Mouse (Mus musculus) erythroblast, embryonic 14.5 days (primary cell): ENCODE measurements around the gene Olfm1. TPM values are rescaled to one million over a fixed set of nuclear protein-coding genes. Genes with fewer than 3 reads are reported as not detected.

Experiments
- H3K27me3 ChIP-seq: 2 replicates; pipeline ENCODE4 v1.6.1; 2012; ENCODE audit warnings: inconsistent platforms; ENCODE audit not compliant: control insufficient read depth
- H3K36me3 ChIP-seq: 2 replicates; pipeline ENCODE4 v1.6.1; 2012; ENCODE audit warnings: mild to moderate bottlenecking, inconsistent platforms; ENCODE audit not compliant: control insufficient read depth
- H3K4me1 ChIP-seq: 2 replicates; pipeline ENCODE4 v1.6.1; 2012; ENCODE audit warnings: inconsistent platforms; ENCODE audit not compliant: control insufficient read depth
- H3K4me3 ChIP-seq: replicated peaks from 2 replicates; pipeline ENCODE3; 2012; ENCODE audit warnings: moderate library complexity, mild to moderate bottlenecking, inconsistent platforms
- H3K9me3 ChIP-seq: 2 replicates; pipeline ENCODE4 v1.6.1; 2012; ENCODE audit warnings: low read length, inconsistent platforms, mixed read lengths; ENCODE audit not compliant: control insufficient read depth
- GATA1 ChIP-seq: IDR thresholded peaks from 2 replicates; pipeline ENCODE4 v1.6.1; 2012; ENCODE audit warnings: low read length, inconsistent platforms, mixed read lengths
- TAL1 ChIP-seq: IDR thresholded peaks from 3 replicates; pipeline ENCODE4 v1.6.1; 2012; ENCODE audit warnings: low read length, inconsistent platforms, mixed read lengths
- polyA plus RNA-seq: library from polyadenylated mRNA; stranded (reverse); fragments of >175 nt; gene quantifications from 2 replicates; pipeline ENCODE4 v1.2.3, GENCODE M21; 2012

Olfm1 gene
- 0.02 and 0.03 TPM in 2 replicates for polyA plus RNA-seq

- Histone ChIP-seq H3K36me3 (no peaks in the 10 kb centered on the region), H3K27me3 (peaks cover 70% of the 10 kb centered on the region), H3K4me1 (peaks cover 13% of the 10 kb centered on the region), H3K4me3 (peak within 1 kb of the TSS; percentile 7), H3K9me3 (no peaks in the 10 kb centered on the region)
- TF ChIP-seq GATA1 (no peak), TAL1 (no peak)
Measured at GRCm38 (mm10) chr2:28192821-28193689, at the start of gene Olfm1. Olfm1 (plus strand) TSS chr2:28192992.

- Histone ChIP-seq H3K36me3 (no peaks in the 10 kb centered on the region; the same call in 1 of the 2 replicates), H3K4me1 (peaks cover 87% of the 10 kb centered on the region), H3K27me3 (peaks cover 18% of the 10 kb centered on the region), H3K4me3 (no peak overlapping the region), H3K9me3 (peaks cover 4% of the 10 kb centered on the region; the same call in 1 of the 2 replicates)
- no peak for TF ChIP-seq TAL1
- TF ChIP-seq GATA1, result no peak
Measured at GRCm38 (mm10) chr2:28143417-28144045, 49.3 kb upstream of the Olfm1 start.

- peaks cover 13% of the 10 kb centered on the region for H3K27me3 ChIP-seq
- TF ChIP-seq TAL1, result no peak
- no peak for TF ChIP-seq GATA1
- no peak overlapping the region for H3K4me3 ChIP-seq
- H3K36me3 ChIP-seq, result no peaks in the 10 kb centered on the region; the same call in 1 of the 2 replicates
- peaks cover 2% of the 10 kb centered on the region; the same call in 1 of the 2 replicates for H3K9me3 ChIP-seq
- H3K4me1 ChIP-seq, result peaks cover 76% of the 10 kb centered on the region
Measured at GRCm38 (mm10) chr2:28145702-28146101, 47.1 kb upstream of the Olfm1 start.

GRCm38 (mm10) chr2:28146152-28146551 lies 46.6 kb upstream of the Olfm1 start:
- no peak overlapping the region for H3K4me3 ChIP-seq
- no peaks in the 10 kb centered on the region; the same call in 1 of the 2 replicates for H3K36me3 ChIP-seq
- no peaks in the 10 kb centered on the region for H3K9me3 ChIP-seq
- no peak for TF ChIP-seq TAL1
- no peak for TF ChIP-seq GATA1
- H3K4me1 ChIP-seq, result peaks cover 73% of the 10 kb centered on the region
- H3K27me3 ChIP-seq, result peaks cover 13% of the 10 kb centered on the region

- H3K4me1 ChIP-seq, result peaks cover 73% of the 10 kb centered on the region
- no peak overlapping the region for H3K4me3 ChIP-seq
- TF ChIP-seq GATA1 (no peak), TAL1 (no peak)
- H3K27me3 ChIP-seq, result peaks cover 13% of the 10 kb centered on the region
- H3K36me3 ChIP-seq, result no peaks in the 10 kb centered on the region
- H3K9me3 ChIP-seq, result no peaks in the 10 kb centered on the region
Measured at GRCm38 (mm10) chr2:28146685-28147084, 46.1 kb upstream of the Olfm1 start.

GRCm38 (mm10) chr2:28147248-28147794 lies 45.5 kb upstream of the Olfm1 start:
- H3K9me3 ChIP-seq, result no peaks in the 10 kb centered on the region
- H3K27me3 ChIP-seq, result peaks cover 13% of the 10 kb centered on the region
- no peaks in the 10 kb centered on the region for H3K36me3 ChIP-seq
- TF ChIP-seq TAL1 (no peak), GATA1 (no peak)
- no peak overlapping the region for H3K4me3 ChIP-seq
- peaks cover 67% of the 10 kb centered on the region for H3K4me1 ChIP-seq

GRCm38 (mm10) chr2:28149688-28150087 lies 43.1 kb upstream of the Olfm1 start:
- H3K4me1 ChIP-seq, result peaks cover 49% of the 10 kb centered on the region

GRCm38 (mm10) chr2:28160568-28160967 lies 32.2 kb upstream of the Olfm1 start:
- Histone ChIP-seq H3K36me3 (no peaks in the 10 kb centered on the region), H3K9me3 (no peaks in the 10 kb centered on the region), H3K4me1 (peaks cover 12% of the 10 kb centered on the region), H3K4me3 (no peak overlapping the region), H3K27me3 (peaks cover 22% of the 10 kb centered on the region)
- TF ChIP-seq GATA1 (no peak), TAL1 (no peak)

More at GRCm38 (mm10) chr2:28149688-28150087, 43.1 kb upstream of the Olfm1 start:
- no peaks in the 10 kb centered on the region for H3K9me3 ChIP-seq
- TF ChIP-seq TAL1 (no peak), GATA1 (no peak)
- H3K4me3 ChIP-seq, result no peak overlapping the region
- H3K36me3 ChIP-seq, result no peaks in the 10 kb centered on the region
- peaks cover 12% of the 10 kb centered on the region for H3K27me3 ChIP-seq

GRCm38 (mm10) chr2:28165570-28165969 lies 27.2 kb upstream of the Olfm1 start:
- H3K4me1 ChIP-seq, result peaks cover 12% of the 10 kb centered on the region
- TF ChIP-seq GATA1, result no peak
- no peak for TF ChIP-seq TAL1
- H3K4me3 ChIP-seq, result no peak overlapping the region
- H3K27me3 ChIP-seq, result peaks cover 40% of the 10 kb centered on the region
- H3K36me3 ChIP-seq, result no peaks in the 10 kb centered on the region
- no peaks in the 10 kb centered on the region for H3K9me3 ChIP-seq
